Mouse (Mus musculus): Measurements from ENCODE around the gene Clic4.

Clic4 gene

GRCm38 (mm10) chr4:135256536-135257450, 15.8 kb downstream of the Clic4 start:
- no peak for DNase-seq

- no peak for DNase-seq
Observed at GRCm38 (mm10) chr4:135254770-135255169, 17.8 kb downstream of the Clic4 start.

GRCm38 (mm10) chr4:135254321-135254720, 18.3 kb downstream of the Clic4 start:
- DNase-seq, result no peak

GRCm38 (mm10) chr4:135253239-135254039, 19.2 kb downstream of the Clic4 start:
- DNase-seq, result no peak

GRCm38 (mm10) chr4:135251801-135252200, 20.8 kb downstream of the Clic4 start:
- DNase-seq, result no peak

GRCm38 (mm10) chr4:135248250-135249018, 24.2 kb downstream of the Clic4 start:
- no peak for DNase-seq

GRCm38 (mm10) chr4:135246866-135247756, 25.5 kb downstream of the Clic4 start:
- no peak for DNase-seq

- DNase-seq, result no peak
Observed at GRCm38 (mm10) chr4:135246444-135246843, 26.2 kb downstream of the Clic4 start.

- DNase-seq, result no peak
Observed at GRCm38 (mm10) chr4:135245841-135246240, 26.8 kb downstream of the Clic4 start.

GRCm38 (mm10) chr4:135244335-135244734, 28.3 kb downstream of the Clic4 start:
- no peak for DNase-seq

GRCm38 (mm10) chr4:135242913-135243541, 29.6 kb downstream of the Clic4 start:
- no peak for DNase-seq

GRCm38 (mm10) chr4:135242383-135242782, 30.2 kb downstream of the Clic4 start:
- no peak for DNase-seq

- no peak for DNase-seq
Observed at GRCm38 (mm10) chr4:135241669-135242068, 30.9 kb downstream of the Clic4 start.

GRCm38 (mm10) chr4:135241106-135241505, 31.5 kb downstream of the Clic4 start:
- no peak for DNase-seq

- DNase-seq, result no peak
Observed at GRCm38 (mm10) chr4:135240329-135240728, 32.3 kb downstream of the Clic4 start.

GRCm38 (mm10) chr4:135238706-135239510, 33.7 kb downstream of the Clic4 start:
- no peak for DNase-seq

GRCm38 (mm10) chr4:135236658-135237057, 36.0 kb downstream of the Clic4 start:
- no peak for DNase-seq

GRCm38 (mm10) chr4:135235546-135235945, 37.1 kb downstream of the Clic4 start:
- no peak for DNase-seq

- DNase-seq, result no peak
Observed at GRCm38 (mm10) chr4:135232563-135232962, 40.1 kb downstream of the Clic4 start.

GRCm38 (mm10) chr4:135231543-135231942, 41.1 kb downstream of the Clic4 start:
- DNase-seq, result no peak

GRCm38 (mm10) chr4:135231136-135231535, 41.5 kb downstream of the Clic4 start:
- DNase-seq, result no peak
